Mouse (Mus musculus) brain, embryonic 18.5 days (tissue): Measurements from ENCODE around the gene Brinp1.

ENCODE experiments used
- DNase-seq: peaks from one replicate; pipeline ENCODE4 v3.0.0-alpha.2; 2012; ENCODE audit warnings: low read depth, low spot score

The Brinp1 gene

GRCm38 (mm10) chr4:68954322-68954901 lies at the start of gene Brinp1:
TSS of gene Brinp1 (minus strand) at chr4:68954397.
- peak; percentile 77 for DNase-seq

GRCm38 (mm10) chr4:68957265-68957664 lies 3.1 kb upstream of the Brinp1 start:
- no peak for DNase-seq

- DNase-seq, result no peak
Measured at GRCm38 (mm10) chr4:68955621-68956020, 1.4 kb upstream of the Brinp1 start.

- DNase-seq, result no peak
Measured at GRCm38 (mm10) chr4:68953667-68954321, 403 bp downstream of the Brinp1 start.

GRCm38 (mm10) chr4:68953131-68953551 lies 1.1 kb downstream of the Brinp1 start:
- DNase-seq, result no peak

- DNase-seq, result peak; percentile 75
Measured at GRCm38 (mm10) chr4:68950556-68950955, 3.6 kb downstream of the Brinp1 start.

- no peak for DNase-seq
Measured at GRCm38 (mm10) chr4:68942938-68943337, 11.3 kb downstream of the Brinp1 start.

- DNase-seq, result no peak
Measured at GRCm38 (mm10) chr4:68930022-68930421, 24.2 kb downstream of the Brinp1 start.

GRCm38 (mm10) chr4:68926091-68926490 lies 28.1 kb downstream of the Brinp1 start:
- DNase-seq, result no peak

- DNase-seq, result no peak
Measured at GRCm38 (mm10) chr4:68922944-68923343, 31.3 kb downstream of the Brinp1 start.

GRCm38 (mm10) chr4:68922504-68922903 lies 31.7 kb downstream of the Brinp1 start:
- no peak for DNase-seq

- DNase-seq, result no peak
Measured at GRCm38 (mm10) chr4:68920127-68920526, 34.1 kb downstream of the Brinp1 start.

- no peak for DNase-seq
Measured at GRCm38 (mm10) chr4:68910942-68911341, 43.3 kb downstream of the Brinp1 start.

- DNase-seq, result peak; percentile 28
Measured at GRCm38 (mm10) chr4:68906417-68907210, 47.6 kb downstream of the Brinp1 start.

- DNase-seq, result no peak
Measured at GRCm38 (mm10) chr4:68890526-68890925, 63.7 kb downstream of the Brinp1 start.

- no peak for DNase-seq
Measured at GRCm38 (mm10) chr4:68886276-68886675, 67.9 kb downstream of the Brinp1 start.

GRCm38 (mm10) chr4:68872028-68872427 lies 82.2 kb downstream of the Brinp1 start:
- no peak for DNase-seq

- DNase-seq, result no peak
Measured at GRCm38 (mm10) chr4:68865135-68865767, 88.9 kb downstream of the Brinp1 start.

- no peak for DNase-seq
Measured at GRCm38 (mm10) chr4:68864668-68865067, 89.5 kb downstream of the Brinp1 start.

GRCm38 (mm10) chr4:68856868-68857267 lies 97.3 kb downstream of the Brinp1 start:
- no peak for DNase-seq

- DNase-seq, result no peak
Measured at GRCm38 (mm10) chr4:68849671-68850070, 104.5 kb downstream of the Brinp1 start.

- no peak for DNase-seq
Measured at GRCm38 (mm10) chr4:68846976-68847375, 107.2 kb downstream of the Brinp1 start.
